Mouse (Mus musculus) E14TG2a.4 (cell line): ENCODE data around the gene Lmod2.

Experiments used
- CTCF ChIP-seq: conservative IDR thresholded peaks from 2 replicates; pipeline ENCODE4 v1.5.1; 2014; ENCODE audit warnings: low read length
- NANOG ChIP-seq: IDR thresholded peaks from 2 replicates; pipeline ENCODE4 v1.6.1; 2014; ENCODE audit warnings: borderline replicate concordance, low read length, mixed read lengths
- POU5F1 ChIP-seq: IDR thresholded peaks from 2 replicates; pipeline ENCODE4 v1.6.1; 2014; ENCODE audit warnings: low read length, borderline replicate concordance

- no peak for TF ChIP-seq CTCF
- no peak for TF ChIP-seq NANOG
- TF ChIP-seq POU5F1, result no peak
Observed at GRCm38 (mm10) chr6:24564081-24564480, 33.5 kb upstream of the Lmod2 start.
